Mouse (Mus musculus) granulocyte monocyte progenitor cell, adult 5-6 weeks (primary cell): Measurements from ENCODE around the gene Sdcbp2. TPM values are rescaled to one million over a fixed set of nuclear protein-coding genes. Genes with fewer than 3 reads are reported as not detected.
A peak's percentile ranks its signal among the peaks of the same experiment; 100 is the strongest.

Experiments
- ATAC-seq: replicated peaks from 2 replicates; pipeline ENCODE4 v1.8.0; 2016; ENCODE audit warnings: mild to moderate bottlenecking, moderate TSS enrichment, inconsistent platforms; ENCODE audit not compliant: poor library complexity, severe bottlenecking
- total RNA-seq, 2 experiments: library from RNA; stranded (forward) in 1 of 2; stranded (reverse) in 1 of 2; fragments of 200-712, 200-1000 nt in 1 of 2; fragments of >200 nt in 1 of 2; fragmentation: Nextera tagmentation in 1 of 2; gene quantifications; 2 replicates each; pipeline ENCODE4 v1.2.3; 2014 to 2017

Sdcbp2 gene
- total RNA-seq, 2 experiments from 2014 or later = not detected

- no peak for ATAC-seq
These were observed 53.9 kb downstream of the Sdcbp2 start for GRCm38 (mm10) chr2:151626296-151626695.

GRCm38 (mm10) chr2:151628011-151628410, 55.6 kb downstream of the Sdcbp2 start:
- ATAC-seq = no peak

- ATAC-seq = no peak
These were observed 56.9 kb downstream of the Sdcbp2 start for GRCm38 (mm10) chr2:151629310-151629709.

- ATAC-seq = peak; percentile 10; the same call in 1 of the 2 replicates
These were observed 59.2 kb downstream of the Sdcbp2 start for GRCm38 (mm10) chr2:151631406-151632158.

- ATAC-seq = peak; percentile 62
These were observed 59.9 kb downstream of the Sdcbp2 start, which contains the start of gene Snph for GRCm38 (mm10) chr2:151632159-151632814. Gene Snph, minus strand, starts transcription at chr2:151632593.

GRCm38 (mm10) chr2:151632982-151633381, 60.6 kb downstream of the Sdcbp2 start:
- no peak for ATAC-seq

GRCm38 (mm10) chr2:151634903-151635302, 62.5 kb downstream of the Sdcbp2 start:
- ATAC-seq = no peak

GRCm38 (mm10) chr2:151635362-151636014, 63.1 kb downstream of the Sdcbp2 start:
- no peak for ATAC-seq

GRCm38 (mm10) chr2:151636015-151636402, 63.6 kb downstream of the Sdcbp2 start:
- peak; percentile 68 for ATAC-seq

Other genes with a start within 250 kb of the Sdcbp2 start
- gene 4921509C19Rik, start 96.5 kb upstream of the Sdcbp2 start, total RNA-seq (2014; fragmentation: Nextera tagmentation) = not detected in 2 replicates
- gene 4921509C19Rik, start 96.5 kb upstream of the Sdcbp2 start, total RNA-seq (2017) = not detected in 2 replicates
- 90.7 and 91.6 TPM in 2 replicates for gene Nsfl1c, start 78.4 kb upstream of the Sdcbp2 start, total RNA-seq (2014; fragmentation: Nextera tagmentation)
- 123 and 136 TPM in 2 replicates for gene Nsfl1c, start 78.4 kb upstream of the Sdcbp2 start, total RNA-seq (2017)
- gene Fkbp1a, start 30.1 kb upstream of the Sdcbp2 start, total RNA-seq (2014; fragmentation: Nextera tagmentation) = 150 and 188 TPM in 2 replicates
- 33.4 and 56.6 TPM in 2 replicates for gene Fkbp1a, start 30.1 kb upstream of the Sdcbp2 start, total RNA-seq (2017)
- not detected in 2 replicates for gene Snph, start 60.0 kb downstream of the Sdcbp2 start, total RNA-seq (2014; fragmentation: Nextera tagmentation)
- gene Snph, start 60.0 kb downstream of the Sdcbp2 start, total RNA-seq (2017) = not detected in 2 replicates
- not detected in 2 replicates for gene Rad21l, start 95.9 kb downstream of the Sdcbp2 start, total RNA-seq (2014; fragmentation: Nextera tagmentation)
- gene Rad21l, start 95.9 kb downstream of the Sdcbp2 start, total RNA-seq (2017) = not detected in 2 replicates
- gene Tmem74b, start 129.4 kb downstream of the Sdcbp2 start, total RNA-seq (2014; fragmentation: Nextera tagmentation) = not detected in 2 replicates
- not detected in 2 replicates for gene Tmem74b, start 129.4 kb downstream of the Sdcbp2 start, total RNA-seq (2017)
- gene Psmf1, start 171.6 kb downstream of the Sdcbp2 start, total RNA-seq (2014; fragmentation: Nextera tagmentation) = 37.5 and 39.5 TPM in 2 replicates
- 9.5 and 12.6 TPM in 2 replicates for gene Psmf1, start 171.6 kb downstream of the Sdcbp2 start, total RNA-seq (2017)